In the genomic region with DNA sequence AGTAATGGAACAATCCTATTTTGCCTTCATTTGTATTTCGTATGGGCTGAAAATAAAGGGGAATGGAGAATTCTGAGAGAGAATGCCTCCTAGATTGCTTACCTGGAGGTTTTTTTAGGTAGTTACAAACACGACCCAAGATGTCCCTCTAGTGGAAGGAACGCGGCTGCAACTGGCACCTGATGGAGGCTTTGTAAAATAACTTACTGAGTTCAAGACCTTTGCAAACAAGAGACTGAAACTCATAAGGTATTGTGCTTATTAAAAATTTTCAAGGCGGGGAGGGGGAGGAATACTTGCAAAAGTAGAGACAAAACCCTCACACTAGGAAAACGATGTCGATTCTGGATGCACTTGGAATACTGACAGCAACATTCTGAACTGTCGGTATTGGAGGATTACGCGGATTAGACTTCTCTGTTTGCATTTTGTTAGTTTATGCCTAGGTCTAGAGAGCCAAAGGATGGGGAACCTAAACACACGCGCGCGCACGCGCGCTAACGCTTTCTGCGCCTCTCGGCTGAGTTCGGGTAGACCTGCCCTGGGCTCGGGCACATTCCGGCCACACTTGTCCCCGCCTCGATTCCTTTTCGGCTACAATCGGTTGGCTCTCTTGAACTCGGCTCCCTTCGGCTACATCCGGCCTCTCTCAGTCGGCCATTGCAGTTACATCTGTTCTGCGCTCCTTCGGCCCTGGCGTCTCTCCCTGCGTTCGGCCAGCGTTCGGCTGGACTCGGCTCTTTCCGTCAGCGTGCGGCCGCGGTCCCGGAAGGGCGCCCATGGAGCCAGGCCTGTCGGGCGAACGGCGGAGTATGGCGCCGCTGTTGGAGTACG, we compare ENCODE assay signal across 7 mouse cellular contexts. TPM values are rescaled to one million over a fixed set of nuclear protein-coding genes. Genes with fewer than 3 reads are reported as not detected.
DNase-seq lines count a peak whose midpoint lies in the region; ATAC-seq lines count a peak whose summit lies in the region.

A gene (plus strand): TSS at position 529 of the 834 bp plus-strand sequence.

- H3K9me3 ChIP-seq in intestine, embryonic 16.5 days (ENCODE audit: control insufficient read depth, low read length): no peaks in the 10 kb centered on the region
- H3K9me3 ChIP-seq in midbrain, embryonic 11.5 days (ENCODE audit: control insufficient read depth, low read length): no peaks in the 10 kb centered on the region

- H3K36me3 ChIP-seq in intestine, embryonic 16.5 days (ENCODE audit: control insufficient read depth, insufficient read depth, low read length): peaks cover 8% of the 10 kb centered on the region; the same call in 1 of the 2 replicates
- H3K36me3 ChIP-seq in midbrain, embryonic 11.5 days (ENCODE audit: control insufficient read depth, insufficient read depth, low read length): peaks cover 6% of the 10 kb centered on the region; the same call in 1 of the 2 replicates

- peak; percentile 99 for ATAC-seq in intestine, embryonic 16.5 days
- ATAC-seq in midbrain, embryonic 11.5 days (ENCODE audit: low FRiP score): peak; percentile 99

- under 1% methylated on average over 53 of the region's 53 CpGs for WGBS in intestine, embryonic 16.5 days
- WGBS in midbrain, embryonic 11.5 days: 3% methylated on average over 53 of the region's 53 CpGs

- DNase-seq in adrenal gland, adult 8-10 months: peak; percentile 95
- peak; percentile 95 for DNase-seq in embryo, embryonic 9.5 days (ENCODE audit: extremely low spot score)
- peak; percentile 94 to 97 for DNase-seq in gastrocnemius, postnatal 4 days (ENCODE audit: low spot score in 2 of 2)
- DNase-seq in left cerebral cortex, postnatal 36 days (ENCODE audit: low spot score in 2 of 2): peak; percentile 97
- DNase-seq in midbrain, embryonic 11.5 days (ENCODE audit: low spot score, missing footprints): peak; percentile 99
- DNase-seq in skeletal muscle tissue, adult 2 months (ENCODE audit: low read depth, low spot score): peak; percentile 95

- peak within 1 kb of the TSS; percentile 78 for H3K4me2 ChIP-seq in intestine, embryonic 16.5 days (ENCODE audit: low read depth, low read length)
- peak within 1 kb of the TSS; percentile 70 for H3K4me2 ChIP-seq in midbrain, embryonic 11.5 days

- intact Hi-C loops in left cerebral cortex, postnatal 36 days (cut with DNase I): loop anchor here (10.0 kb wide), 1 partner anchor 1125 kb away; a partner anchor contains a TSS

- H3K4me3 ChIP-seq in intestine, embryonic 16.5 days (ENCODE audit: low read length): peak within 1 kb of the TSS; percentile 88
- peak within 1 kb of the TSS; percentile 73 for H3K4me3 ChIP-seq in midbrain, embryonic 11.5 days (ENCODE audit: low read depth, low read length)

- no peaks in the 10 kb centered on the region for H3K27me3 ChIP-seq in intestine, embryonic 16.5 days (replicated peaks; ENCODE audit: control insufficient read depth, insufficient read depth, low read length)
- H3K27me3 ChIP-seq in midbrain, embryonic 11.5 days (ENCODE audit: control insufficient read depth, insufficient read depth, low read length): no peaks in the 10 kb centered on the region

- peak within 1 kb of the TSS; percentile 99 for H3K9ac ChIP-seq in intestine, embryonic 16.5 days (ENCODE audit: low read depth, low read length)
- H3K9ac ChIP-seq in midbrain, embryonic 11.5 days (ENCODE audit: low read length): peak within 1 kb of the TSS; percentile 90

- peak within 1 kb of the TSS; percentile 80 for H3K27ac ChIP-seq in intestine, embryonic 16.5 days (ENCODE audit: low read length)
- peak within 1 kb of the TSS; percentile 68 for H3K27ac ChIP-seq in midbrain, embryonic 11.5 days (ENCODE audit: low read depth, low read length)

- peaks cover 6% of the 10 kb centered on the region for H3K4me1 ChIP-seq in intestine, embryonic 16.5 days (ENCODE audit: control insufficient read depth, insufficient read depth, low read length)
- peaks cover 5% of the 10 kb centered on the region; the same call in 1 of the 2 replicates for H3K4me1 ChIP-seq in midbrain, embryonic 11.5 days (ENCODE audit: control insufficient read depth, insufficient read depth, low read length)

RNA-seq across cellular contexts. Expression of the gene that starts here (rescaled TPM):
- 10 to 100 TPM; 19.8 to 34.3 (median 24.3) TPM for total RNA-seq in adrenal gland, adult 8-10 months (2022)
- total RNA-seq in gastrocnemius, postnatal 4 days (2021): 10 to 100 TPM; 11.0 to 12.8 TPM
- 9.1 and 10.5 TPM in 2 replicates for polyA plus RNA-seq in intestine, embryonic 16.5 days (2015; fragmentation: Nextera tagmentation; extraction: Ambion mirVana)
- total RNA-seq in left cerebral cortex, postnatal 36 days (2021): 10 to 100 TPM; 20.3 to 23.9 TPM
- polyA plus RNA-seq in midbrain, embryonic 11.5 days (2014; fragmentation: Nextera tagmentation; extraction: Ambion mirVana): 13.7 TPM in 2 replicates

Comparison
In these comparisons a context has a peak if more than half of its experiments do, and no peak if none do; other contexts are left out.
1. Peak in every context shown above with its lines: DNase-seq, ATAC-seq, H3K4me3 ChIP-seq and H3K27ac ChIP-seq.